Mouse (Mus musculus) hindbrain, embryonic 11.5 days (tissue): ENCODE measurements at regions not wholly inside any gene's neighbourhood (a gene's known extent, or its start where the extent isn't known, plus 50 kb on each side); places are given as distances from the start of the nearest gene placed in this dataset.
A peak's percentile ranks its signal among the peaks of the same experiment; 100 is the strongest.

ENCODE experiments used
- ATAC-seq: fragments of 200-750 bp; cut with Nextera tagmentation; 2 replicates; pipeline ENCODE4 v1.8.0; 2017; ENCODE audit warnings: mild to moderate bottlenecking, moderate TSS enrichment, moderate library complexity; ENCODE audit not compliant: low FRiP score
- DNase-seq: peaks from one replicate; pipeline ENCODE4 v3.0.0-alpha.2; 2015; ENCODE audit warnings: low spot score
- H3K27ac ChIP-seq: fragments of 300-500 bp; sonication (generic); 2 replicates; pipeline ENCODE4 v1.5.1; 2014; ENCODE audit warnings: mild to moderate bottlenecking, low read depth, low read length
- H3K27me3 ChIP-seq: fragments of 300-500 bp; sonication (generic); 2 replicates; pipeline ENCODE4 v1.6.1; 2014; ENCODE audit warnings: mild to moderate bottlenecking, low read length, moderate library complexity, mixed read lengths; ENCODE audit not compliant: control insufficient read depth, insufficient read depth
- H3K36me3 ChIP-seq: fragments of 300-500 bp; sonication (generic); 2 replicates; pipeline ENCODE4 v1.6.1; 2014; ENCODE audit warnings: mild to moderate bottlenecking, low read length, moderate library complexity, mixed read lengths; ENCODE audit not compliant: control insufficient read depth, insufficient read depth
- H3K4me1 ChIP-seq: fragments of 300-500 bp; sonication (generic); replicated peaks from 2 replicates; pipeline ENCODE4 v1.6.1; 2014; ENCODE audit warnings: low read length, mixed read lengths; ENCODE audit not compliant: control insufficient read depth, insufficient read depth
- H3K4me2 ChIP-seq: fragments of 300-500 bp; sonication (generic); replicated peaks from 2 replicates; pipeline ENCODE4 v1.6.1; 2014; ENCODE audit warnings: mild to moderate bottlenecking, low read depth, low read length
- H3K4me3 ChIP-seq: fragments of 300-500 bp; sonication (generic); 2 replicates; pipeline ENCODE4 v1.5.1; 2014; ENCODE audit warnings: low read depth, low read length
- H3K9ac ChIP-seq: fragments of 300-500 bp; sonication (generic); 2 replicates; pipeline ENCODE4 v1.6.1; 2014; ENCODE audit warnings: low read depth, low read length
- H3K9me3 ChIP-seq: fragments of 300-500 bp; sonication (generic); 2 replicates; pipeline ENCODE4 v1.6.1; 2016; ENCODE audit warnings: low read length; ENCODE audit not compliant: control insufficient read depth
- WGBS: fragments of 180-500 bp; shearing (Covaris S2); extraction: QIAGEN DNeasy Blood & Tissue Kit; methylation state at CpG from one replicate; pipeline ENCODE4 v1.1.7; 2014; 5-methylcytosine and 5-hydroxymethylcytosine counted together

DNA sequence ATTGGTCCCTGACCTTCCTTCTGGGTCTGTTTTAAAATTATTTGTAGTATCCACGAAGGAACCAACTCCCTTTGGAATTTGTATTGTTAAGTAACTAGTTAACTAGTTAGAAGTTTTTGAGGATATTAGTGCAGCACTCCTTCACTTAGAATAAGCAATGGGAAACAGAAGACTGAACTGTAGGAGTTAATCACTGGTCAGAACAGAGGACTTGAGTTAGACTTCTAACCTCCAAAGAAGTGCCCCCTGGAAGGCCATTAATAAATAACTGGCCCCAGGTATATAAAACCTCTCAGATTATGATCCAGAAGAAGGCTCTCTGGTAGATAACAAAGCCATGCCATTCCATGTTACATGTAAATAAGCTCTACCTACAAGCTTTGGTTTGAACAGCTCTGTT lies 329.0 kb upstream of the Tusc1 start:
- Histone ChIP-seq H3K9me3 (no peaks in the 10 kb centered on the region), H3K9ac (no peak overlapping the region), H3K27ac (no peak overlapping the region), H3K4me1 (no peaks in the 10 kb centered on the region), H3K4me2 (no peak overlapping the region), H3K4me3 (no peak overlapping the region), H3K36me3 (no peaks in the 10 kb centered on the region), H3K27me3 (no peaks in the 10 kb centered on the region)
- ATAC-seq (no peak), DNase-seq (no peak)
- WGBS, result 70% methylated on average over 1 of the region's 1 CpGs

DNA sequence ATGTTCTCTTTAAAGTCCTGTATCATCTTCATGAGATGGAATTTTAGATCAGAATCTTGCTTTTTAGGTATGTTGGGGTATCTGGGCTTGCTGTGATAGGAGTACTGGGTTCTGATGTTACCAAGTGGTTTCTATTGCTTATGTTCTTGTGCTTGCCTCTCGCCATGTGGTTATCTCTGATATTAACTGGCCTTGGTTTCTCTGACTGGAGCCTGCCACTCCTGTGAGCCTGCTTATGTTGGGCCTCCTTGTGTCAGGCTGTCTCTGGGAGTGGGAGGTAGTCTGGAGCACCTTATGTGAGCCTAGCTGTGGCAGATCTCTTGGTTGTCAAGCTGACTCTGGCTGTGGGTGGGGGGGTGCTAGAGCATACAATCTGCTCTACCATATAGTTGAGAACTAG lies 302.9 kb upstream of the Tusc1 start:
- no peak overlapping the region for H3K4me2 ChIP-seq
- no peaks in the 10 kb centered on the region for H3K36me3 ChIP-seq
- WGBS, result 94% methylated on average over 1 of the region's 1 CpGs
- H3K27me3 ChIP-seq, result no peaks in the 10 kb centered on the region
- H3K4me1 ChIP-seq, result no peaks in the 10 kb centered on the region
- no peaks in the 10 kb centered on the region for H3K9me3 ChIP-seq
- no peak overlapping the region for H3K9ac ChIP-seq
- no peak overlapping the region for H3K4me3 ChIP-seq
- no peak for DNase-seq
- no peak overlapping the region for H3K27ac ChIP-seq
- no peak for ATAC-seq

DNA sequence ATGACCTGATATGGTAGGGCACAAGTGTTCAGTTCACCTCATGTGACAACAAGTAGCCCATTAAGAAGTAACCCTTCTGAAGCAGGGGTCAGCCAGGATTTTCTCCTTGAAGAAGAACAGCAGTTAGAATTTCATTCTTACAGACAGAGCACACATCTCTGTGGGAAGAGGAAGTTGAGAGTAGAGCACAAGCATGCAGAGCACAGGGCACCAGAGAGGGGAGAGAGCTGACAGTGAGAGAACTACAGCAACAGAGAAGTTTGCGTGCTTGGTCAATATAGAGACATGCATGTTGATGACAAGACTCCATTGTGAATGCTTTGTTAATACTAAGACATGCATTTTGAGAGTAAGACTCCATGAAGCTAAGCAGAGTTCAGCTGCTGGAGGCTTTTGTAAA lies 263.2 kb upstream of the Tusc1 start:
- WGBS, result 97% methylated on average over 1 of the region's 1 CpGs
- Histone ChIP-seq H3K4me2 (no peak overlapping the region), H3K4me3 (no peak overlapping the region), H3K36me3 (no peaks in the 10 kb centered on the region), H3K9me3 (no peaks in the 10 kb centered on the region), H3K9ac (no peak overlapping the region), H3K27me3 (no peaks in the 10 kb centered on the region), H3K4me1 (no peaks in the 10 kb centered on the region), H3K27ac (no peak overlapping the region)
- DNase-seq, result no peak
- no peak for ATAC-seq

DNA sequence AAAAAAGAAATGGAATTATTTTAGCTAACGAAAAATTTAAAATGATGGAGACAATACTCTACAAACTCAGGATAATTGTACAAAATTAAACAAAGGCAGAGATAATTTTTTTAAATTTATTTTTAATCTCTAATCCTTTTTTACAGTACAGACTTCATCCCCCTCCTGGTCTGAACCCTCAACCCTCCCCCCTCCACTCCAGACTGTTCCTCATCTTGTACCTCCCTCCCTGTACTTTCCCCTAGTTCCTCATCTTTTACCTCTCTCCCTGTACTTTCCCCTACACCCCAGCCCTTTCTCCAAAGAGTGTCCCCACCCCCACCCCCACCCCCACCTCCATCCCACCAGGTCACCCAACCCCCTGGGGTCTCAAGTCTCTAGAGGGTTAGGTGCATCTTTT lies 249.0 kb upstream of the Tusc1 start:
- Histone ChIP-seq H3K36me3 (no peaks in the 10 kb centered on the region), H3K4me1 (no peaks in the 10 kb centered on the region), H3K4me3 (no peak overlapping the region), H3K9me3 (no peaks in the 10 kb centered on the region), H3K9ac (no peak overlapping the region), H3K27me3 (no peaks in the 10 kb centered on the region), H3K27ac (no peak overlapping the region), H3K4me2 (no peak overlapping the region)
- no peak for DNase-seq
- ATAC-seq, result 0 out of 2 replicates have a peak, but pooled peaks have one; percentile 19
- 86% methylated on average over 1 of the region's 1 CpGs for WGBS

DNA sequence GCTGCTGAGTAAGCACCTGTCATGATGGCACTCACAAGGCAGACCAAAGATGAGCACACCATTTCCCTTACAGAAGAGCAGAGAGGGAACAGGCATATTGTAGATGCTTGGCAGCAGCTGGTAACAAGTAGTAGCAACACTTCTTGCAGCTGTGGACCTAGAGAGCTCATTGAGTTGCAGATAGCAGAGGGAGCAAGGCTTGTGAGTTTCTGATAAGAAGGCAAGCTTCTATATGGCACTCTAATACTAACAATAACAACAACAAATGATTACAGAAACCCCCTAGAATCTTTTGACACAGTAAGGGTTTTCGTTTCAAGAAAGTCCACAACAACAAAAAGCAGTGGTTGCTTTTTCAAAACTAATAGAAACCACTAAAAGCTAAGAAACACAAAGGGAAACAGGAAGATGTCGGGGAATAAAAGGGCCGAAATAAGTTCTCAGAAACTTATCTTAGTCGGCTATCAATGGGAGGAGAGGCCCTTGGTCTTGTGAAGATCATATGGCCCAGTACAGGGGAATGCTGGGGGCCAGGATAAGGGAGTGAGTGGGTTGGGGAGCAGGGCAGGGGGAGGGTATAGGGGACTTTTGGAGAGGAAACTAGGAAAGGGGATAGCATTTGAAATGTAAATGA lies 248.5 kb upstream of the Tusc1 start:
- WGBS, result 80% methylated on average over 4 of the region's 4 CpGs

DNA sequence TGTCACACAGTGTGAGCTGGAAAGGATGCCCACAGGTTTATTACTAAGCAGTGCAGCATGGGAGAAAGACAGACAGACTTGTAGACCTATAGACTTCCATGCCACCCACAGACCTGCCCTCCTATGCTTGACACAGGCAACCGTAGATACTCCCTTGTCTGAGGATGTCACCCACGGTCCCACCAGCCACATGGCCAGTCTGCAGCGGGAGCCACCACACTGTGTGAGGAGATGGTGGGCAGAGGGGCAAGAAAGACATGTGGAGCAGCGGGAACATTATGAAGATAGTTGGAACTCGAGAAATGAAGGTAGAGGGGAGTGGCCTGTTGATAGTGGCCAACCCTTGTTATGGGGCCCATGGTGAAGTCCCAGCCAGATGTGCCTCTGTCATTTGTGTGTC lies 244.0 kb upstream of the Tusc1 start:
- WGBS, result 89% methylated on average over 5 of the region's 5 CpGs
- DNase-seq (no peak), ATAC-seq (no peak)
- Histone ChIP-seq H3K36me3 (no peaks in the 10 kb centered on the region), H3K9ac (no peak overlapping the region), H3K4me2 (no peak overlapping the region), H3K4me1 (no peaks in the 10 kb centered on the region), H3K27me3 (no peaks in the 10 kb centered on the region), H3K9me3 (no peaks in the 10 kb centered on the region), H3K4me3 (no peak overlapping the region), H3K27ac (no peak overlapping the region)

More for the DNA sequence above, 248.5 kb upstream of the Tusc1 start:
- Histone ChIP-seq H3K27ac (no peak overlapping the region), H3K4me2 (no peak overlapping the region), H3K4me3 (no peak overlapping the region), H3K27me3 (no peaks in the 10 kb centered on the region), H3K4me1 (no peaks in the 10 kb centered on the region), H3K36me3 (no peaks in the 10 kb centered on the region), H3K9ac (no peak overlapping the region), H3K9me3 (no peaks in the 10 kb centered on the region)
- no peak for ATAC-seq
- DNase-seq, result no peak

DNA sequence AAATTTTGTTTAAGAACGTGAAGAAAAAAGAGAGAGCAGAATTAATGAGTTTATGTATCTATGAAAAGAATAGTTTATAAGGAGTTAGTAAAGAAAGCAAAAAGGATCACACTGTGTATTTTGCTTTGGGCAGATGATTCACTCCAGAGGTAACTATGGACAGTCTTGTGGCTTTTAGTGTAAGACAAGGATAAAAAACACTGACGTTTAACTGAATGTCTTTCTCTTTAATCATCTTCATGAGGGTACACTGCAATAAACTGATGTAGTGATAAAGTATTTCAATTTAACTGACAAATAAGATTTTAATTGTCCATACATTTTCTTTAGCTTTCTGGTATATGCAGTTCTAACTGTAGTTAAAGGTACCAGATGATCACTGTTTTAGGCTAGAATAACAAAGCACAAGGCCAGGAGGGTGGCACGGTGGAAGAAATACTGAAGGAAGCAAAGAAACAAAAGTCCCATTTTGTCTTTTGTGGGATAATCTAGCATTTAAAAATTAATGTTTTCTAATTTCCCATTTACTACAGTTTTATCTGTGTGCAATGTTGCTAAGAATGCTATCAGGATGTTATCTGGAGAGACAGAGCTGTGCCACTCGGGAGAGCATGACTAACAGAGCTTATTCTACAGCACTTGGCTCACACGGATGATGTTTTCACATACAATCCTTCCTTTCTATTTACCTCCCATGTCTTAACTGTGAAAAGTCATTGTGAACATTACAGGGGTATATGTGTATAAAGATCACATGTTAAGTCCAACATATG lies 232.4 kb upstream of the Tusc1 start:
- H3K4me2 ChIP-seq, result no peak overlapping the region
- no peak overlapping the region for H3K27ac ChIP-seq
- H3K27me3 ChIP-seq, result no peaks in the 10 kb centered on the region
- 85% methylated on average over 5 of the region's 5 CpGs for WGBS
- DNase-seq (no peak), ATAC-seq (no peak)
- no peaks in the 10 kb centered on the region for H3K9me3 ChIP-seq
- no peaks in the 10 kb centered on the region for H3K36me3 ChIP-seq
- H3K4me3 ChIP-seq, result no peak overlapping the region
- no peaks in the 10 kb centered on the region for H3K4me1 ChIP-seq
- no peak overlapping the region for H3K9ac ChIP-seq

DNA sequence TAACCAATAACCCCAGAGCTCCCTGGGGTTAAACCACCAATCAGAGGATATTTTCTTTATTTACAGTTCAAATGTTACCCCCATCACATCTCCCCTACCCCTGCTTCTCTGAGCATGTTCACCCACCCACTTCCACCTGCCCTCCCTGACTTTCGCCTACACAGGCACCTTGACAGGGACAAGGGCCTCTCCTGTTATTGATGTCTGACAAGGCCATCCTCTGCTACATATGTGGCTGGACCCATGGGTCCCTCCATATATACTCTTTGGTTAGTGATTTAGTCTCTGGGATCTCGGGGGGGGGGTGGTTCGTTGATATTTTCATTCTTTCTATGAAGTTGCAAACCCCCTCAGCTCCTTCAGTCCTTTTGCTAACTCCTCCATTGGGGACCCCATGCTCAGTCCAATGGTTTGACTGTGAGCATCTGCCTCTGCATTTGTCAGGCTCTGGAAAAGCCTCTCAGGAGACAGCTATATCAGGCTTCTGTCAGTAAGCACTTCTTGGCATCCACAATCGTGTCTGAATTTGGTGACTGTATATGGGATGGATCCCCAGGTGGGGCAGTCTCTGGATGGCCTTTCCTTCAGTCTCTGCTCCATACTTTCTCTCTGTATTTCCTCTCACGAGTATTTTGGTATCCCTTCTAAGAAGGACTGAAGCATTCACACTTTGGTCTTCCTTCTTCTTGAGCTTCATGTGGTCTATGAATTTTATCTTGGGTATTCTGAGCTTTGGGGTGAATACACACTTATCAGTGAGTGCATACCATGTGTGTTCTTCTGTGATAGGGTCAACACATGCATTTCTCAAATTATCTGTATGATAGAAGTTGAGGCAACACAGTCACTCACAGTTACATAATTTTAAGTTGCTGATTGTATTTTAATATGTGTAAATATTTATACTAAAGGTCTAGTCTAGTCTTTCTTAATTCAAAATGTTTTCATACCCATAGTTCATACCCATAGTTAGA lies 220.8 kb upstream of the Tusc1 start:
- H3K27me3 ChIP-seq, result no peaks in the 10 kb centered on the region

More for the DNA sequence above, 220.8 kb upstream of the Tusc1 start:
- 87% methylated on average over 5 of the region's 5 CpGs for WGBS
- no peak for ATAC-seq
- Histone ChIP-seq H3K4me1 (no peaks in the 10 kb centered on the region), H3K9me3 (no peaks in the 10 kb centered on the region), H3K9ac (no peak overlapping the region), H3K27ac (no peak overlapping the region), H3K36me3 (no peaks in the 10 kb centered on the region), H3K4me2 (no peak overlapping the region), H3K4me3 (no peak overlapping the region)
- DNase-seq, result no peak
